Mouse (Mus musculus): ENCODE results near the gene Luc7l2. TPM values are rescaled to one million over a fixed set of nuclear protein-coding genes. Genes with fewer than 3 reads are reported as not detected.

Luc7l2 gene
- total and polyA plus RNA-seq, 3 experiments: 51.8 to 129 (median 118) TPM

- Histone ChIP-seq H3K36me3 (ENCODE audit: control insufficient read depth in 1 of 2, insufficient read depth in 2 of 2, low read length in 2 of 2) (peaks cover 5 to 76% of the 10 kb centered on the region in 2 experiments), H3K4me3 (ENCODE audit: control insufficient read depth in 1 of 2, insufficient read depth in 1 of 2, low read depth in 2 of 2, low read length in 2 of 2) (no peak overlapping the region), H3K27me3 (ENCODE audit: control insufficient read depth in 1 of 2, insufficient read depth in 2 of 2, low read length in 2 of 2) (no peaks in the 10 kb centered on the region), H3K4me1 (ENCODE audit: control insufficient read depth in 1 of 2, insufficient read depth in 2 of 2, low read length in 2 of 2) (no peaks in the 10 kb centered on the region), H3K9ac (ENCODE audit: control insufficient read depth, low read depth, low read length, poor library complexity, severe bottlenecking) (no peak overlapping the region), H3K79me2 (ENCODE audit: control insufficient read depth, insufficient read depth, low read length, poor library complexity) (peaks cover 4% of the 10 kb centered on the region), H3K9me3 (replicated peaks; ENCODE audit: insufficient read depth, low read length) (no peaks in the 10 kb centered on the region), H3K27ac (ENCODE audit: control insufficient read depth, low read depth, low read length) (no peak overlapping the region)
- peak; percentile 25; the same call in 1 of the 2 replicates for TF ChIP-seq ZC3H11A (IDR thresholded peaks at IDR 0.05; ENCODE audit: low read depth, low read length)
- peak; percentile 51 for TF ChIP-seq SMC3 (IDR thresholded peaks at IDR 0.05; ENCODE audit: low read depth, low read length)
- peak; percentile 53; the same call in 1 of the 2 replicates for TF ChIP-seq USF1 (IDR thresholded peaks at IDR 0.05; ENCODE audit: low read depth, low read length)
- peak in 2 of 3 experiments; percentile 21 to 50; a peak in 3 of 6 replicates for TF ChIP-seq CTCF (IDR thresholded peaks at IDR 0.05 in 2 of 3, conservative IDR thresholded peaks at IDR 0.05 in 1 of 3; ENCODE audit: control insufficient read depth in 1 of 3, insufficient read depth in 1 of 3, low read depth in 2 of 3, low read length in 3 of 3, poor library complexity in 1 of 3, severe bottlenecking in 1 of 3)
- peak; percentile 78 for TF ChIP-seq MYC (IDR thresholded peaks at IDR 0.05; ENCODE audit: low read depth, low read length)
- TF ChIP-seq ZNF384 (IDR thresholded peaks at IDR 0.05; ENCODE audit: low read depth, low read length): peak; percentile 59
- peak; percentile 26 for TF ChIP-seq RAD21 (IDR thresholded peaks at IDR 0.05; ENCODE audit: low read depth, low read length)
- no peak for TF ChIP-seq GABPA (IDR thresholded peaks at IDR 0.05; ENCODE audit: low read depth, low read length)
- TF ChIP-seq MAZ (IDR thresholded peaks at IDR 0.05; ENCODE audit: low read depth, low read length): no peak
- DNase-seq (ENCODE audit: low read depth, low spot score): peak; percentile 61
Observed at GRCm38 (mm10) chr6:38597481-38597880, 46.3 kb downstream of the Luc7l2 start.

- Histone ChIP-seq H3K27ac (ENCODE audit: control insufficient read depth, low read depth, low read length) (no peak overlapping the region), H3K9ac (ENCODE audit: control insufficient read depth, low read depth, low read length, poor library complexity, severe bottlenecking) (no peak overlapping the region), H3K9me3 (replicated peaks; ENCODE audit: insufficient read depth, low read length) (no peaks in the 10 kb centered on the region), H3K79me2 (ENCODE audit: control insufficient read depth, insufficient read depth, low read length, poor library complexity) (no peaks in the 10 kb centered on the region), H3K4me3 (ENCODE audit: control insufficient read depth in 1 of 2, insufficient read depth in 1 of 2, low read depth in 2 of 2, low read length in 2 of 2) (no peak overlapping the region), H3K27me3 (ENCODE audit: control insufficient read depth in 1 of 2, insufficient read depth in 2 of 2, low read length in 2 of 2) (no peaks in the 10 kb centered on the region), H3K36me3 (ENCODE audit: control insufficient read depth in 1 of 2, insufficient read depth in 2 of 2, low read length in 2 of 2) (peaks cover 2 to 31% of the 10 kb centered on the region in 2 experiments), H3K4me1 (ENCODE audit: control insufficient read depth in 1 of 2, insufficient read depth in 2 of 2, low read length in 2 of 2) (peaks cover 0 to 2% of the 10 kb centered on the region in 2 experiments; a peak in 1 of 4 replicates)
- no peak for TF ChIP-seq POLR2A (IDR thresholded peaks at IDR 0.05; ENCODE audit: control insufficient read depth in 1 of 2, insufficient read depth in 1 of 2, low read depth in 1 of 2, low read length in 2 of 2, poor library complexity in 1 of 2)
- TF ChIP-seq MAZ (IDR thresholded peaks at IDR 0.05; ENCODE audit: low read depth, low read length): no peak
- TF ChIP-seq POLR2AphosphoS5 (IDR thresholded peaks at IDR 0.05; ENCODE audit: borderline replicate concordance, low read depth, low read length): no peak
- no peak for TF ChIP-seq GABPA (IDR thresholded peaks at IDR 0.05; ENCODE audit: low read depth, low read length)
- TF ChIP-seq UBTF (IDR thresholded peaks at IDR 0.05; ENCODE audit: borderline replicate concordance, insufficient read depth, low read depth, low read length): no peak
- no peak for TF ChIP-seq ZKSCAN1 (IDR thresholded peaks at IDR 0.05; ENCODE audit: low read depth, low read length)
- no peak for TF ChIP-seq JUND (IDR thresholded peaks at IDR 0.05; ENCODE audit: low read depth, low read length)
- TF ChIP-seq ETS1 (IDR thresholded peaks at IDR 0.05; ENCODE audit: low read depth, low read length): no peak
- TF ChIP-seq NRF1 (IDR thresholded peaks at IDR 0.05; ENCODE audit: insufficient read depth, low read depth, low read length, poor library complexity, severe bottlenecking): no peak
- TF ChIP-seq CHD1 (IDR thresholded peaks at IDR 0.05; ENCODE audit: low read depth, low read length): no peak
- no peak for TF ChIP-seq E2F4 (IDR thresholded peaks at IDR 0.05; ENCODE audit: borderline replicate concordance, low read depth, low read length)
- no peak for TF ChIP-seq MEF2A (IDR thresholded peaks at IDR 0.05; ENCODE audit: extremely low read depth, insufficient replicate concordance, low read depth, low read length, poor library complexity, severe bottlenecking)
- no peak for TF ChIP-seq TBP (IDR thresholded peaks at IDR 0.05; ENCODE audit: low read depth, low read length)
- TF ChIP-seq SIN3A (IDR thresholded peaks at IDR 0.05; ENCODE audit: low read length): no peak
- TF ChIP-seq RAD21 (IDR thresholded peaks at IDR 0.05; ENCODE audit: low read depth, low read length): no peak
- no peak for TF ChIP-seq USF1 (IDR thresholded peaks at IDR 0.05; ENCODE audit: low read depth, low read length)
- TF ChIP-seq HCFC1 (IDR thresholded peaks at IDR 0.05; ENCODE audit: low read depth, low read length): no peak
- TF ChIP-seq CTCF (IDR thresholded peaks at IDR 0.05 in 2 of 3, conservative IDR thresholded peaks at IDR 0.05 in 1 of 3; ENCODE audit: control insufficient read depth in 1 of 3, insufficient read depth in 1 of 3, low read depth in 2 of 3, low read length in 3 of 3, poor library complexity in 1 of 3, severe bottlenecking in 1 of 3): no peak
- TF ChIP-seq MAFK (IDR thresholded peaks at IDR 0.05; ENCODE audit: borderline replicate concordance, low read depth, low read length): no peak
- no peak for TF ChIP-seq ZNF384 (IDR thresholded peaks at IDR 0.05; ENCODE audit: low read depth, low read length)
- DNase-seq (ENCODE audit: low read depth, low spot score): no peak
Observed at GRCm38 (mm10) chr6:38609892-38610291, 58.8 kb downstream of the Luc7l2 start.
